Mouse (Mus musculus) spleen, adult 2 months (tissue): Measurements from ENCODE around the gene Unc5c. TPM values are rescaled to one million over a fixed set of nuclear protein-coding genes. Genes with fewer than 3 reads are reported as not detected.

Source experiments
- DNase-seq, 2 experiments: peaks; one replicate each; pipeline versions ENCODE4 v3.0.0 to v3.0.0-alpha.2; 2012 to 2021; ENCODE audit warnings: low spot score in 2 of 2, low read depth in 1 of 2
- H3K27ac ChIP-seq: fragments of 200-500 bp; 2 replicates; pipeline ENCODE4 v1.5.1; 2012; ENCODE audit warnings: low read length, inconsistent platforms; ENCODE audit not compliant: insufficient read depth
- H3K27me3 ChIP-seq: fragments of 200-500 bp; 2 replicates; pipeline ENCODE4 v1.6.1; 2012; ENCODE audit warnings: mild to moderate bottlenecking, moderate library complexity, low read length, inconsistent platforms; ENCODE audit not compliant: control insufficient read depth, insufficient read depth
- H3K36me3 ChIP-seq: fragments of 200-500 bp; 2 replicates; pipeline ENCODE4 v1.6.1; 2012; ENCODE audit warnings: mild to moderate bottlenecking, low read length, inconsistent platforms; ENCODE audit not compliant: control insufficient read depth, insufficient read depth
- H3K4me1 ChIP-seq: fragments of 200-500 bp; 2 replicates; pipeline ENCODE4 v1.6.1; 2011; ENCODE audit warnings: inconsistent platforms; ENCODE audit not compliant: control insufficient read depth, insufficient read depth, insufficient read length
- H3K4me3 ChIP-seq: fragments of 200-500 bp; 2 replicates; pipeline ENCODE4 v1.5.1; 2011; ENCODE audit warnings: mild to moderate bottlenecking, inconsistent platforms; ENCODE audit not compliant: insufficient read depth, insufficient read length; ENCODE audit errors: extremely low read depth
- CTCF ChIP-seq: fragments of 200-500 bp; IDR thresholded peaks from 2 replicates; pipeline ENCODE4 v1.5.1; 2011; ENCODE audit warnings: mild to moderate bottlenecking, inconsistent platforms; ENCODE audit not compliant: insufficient read depth, insufficient read length, insufficient replicate concordance; ENCODE audit errors: extremely low read depth
- POLR2A ChIP-seq: fragments of 200-500 bp; IDR thresholded peaks from 2 replicates; pipeline ENCODE4 v1.6.1; 2011; ENCODE audit warnings: low read depth, low read length, inconsistent platforms
- WGBS: fragments of 180-500 bp; shearing (Covaris S2); methylation state at CpG from one replicate; pipeline ENCODE4 v1.1.7; 2018; 5-methylcytosine and 5-hydroxymethylcytosine counted together
- polyA plus RNA-seq: library from polyadenylated mRNA; depleted of rRNA; stranded (reverse); fragments of >200 nt; gene quantifications from 2 replicates; pipeline ENCODE4 v1.2.3, GENCODE M21; 2012

The Unc5c gene
- polyA plus RNA-seq, 1 experiment: 0.34 TPM

DNA sequence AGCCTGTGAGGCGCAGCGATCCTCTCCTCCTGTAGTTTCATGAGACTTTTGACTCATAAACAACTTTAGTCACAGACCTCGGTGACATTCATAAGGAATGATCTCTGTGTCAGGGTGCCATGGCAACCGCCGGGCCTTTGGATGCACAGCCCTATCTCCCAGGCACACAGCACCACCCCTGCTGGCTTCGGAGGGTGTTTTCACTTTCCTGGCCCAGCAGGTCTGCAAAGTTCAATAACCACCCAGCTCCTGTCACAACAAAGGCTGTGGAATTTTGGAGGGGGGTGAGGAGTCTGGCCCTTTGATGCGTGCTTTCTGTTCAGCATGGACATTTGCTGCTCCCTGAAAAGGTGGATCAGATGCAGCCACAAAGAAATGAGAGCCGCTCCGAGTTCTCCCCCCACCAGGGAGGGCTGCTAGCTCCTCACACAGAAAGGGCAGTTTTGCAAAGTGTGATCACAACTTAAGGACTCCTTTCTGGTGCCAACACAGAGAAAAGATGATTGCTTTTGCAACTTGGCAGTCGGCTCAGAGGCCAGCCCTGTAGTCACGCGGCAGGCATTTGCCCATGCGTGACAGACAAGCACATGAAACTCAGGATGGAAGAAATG lies 354.4 kb downstream of the Unc5c start:
- H3K27ac ChIP-seq: no peak overlapping the region
- 83% methylated on average over 13 of the region's 13 CpGs for WGBS

GRCm38 (mm10) chr3:141828301-141828700 lies 363.3 kb downstream of the Unc5c start:
- Histone ChIP-seq H3K4me3 (no peak overlapping the region), H3K36me3 (no peaks in the 10 kb centered on the region), H3K27ac (no peak overlapping the region), H3K4me1 (no peaks in the 10 kb centered on the region), H3K27me3 (no peaks in the 10 kb centered on the region)
- 70% methylated on average over 5 of the region's 5 CpGs for WGBS
- DNase-seq: no peak
- TF ChIP-seq CTCF (no peak), POLR2A (no peak)

More for the DNA sequence above, 354.4 kb downstream of the Unc5c start:
- Histone ChIP-seq H3K36me3 (no peaks in the 10 kb centered on the region), H3K27me3 (no peaks in the 10 kb centered on the region), H3K4me1 (no peaks in the 10 kb centered on the region), H3K4me3 (no peak overlapping the region)
- no peak for DNase-seq
- TF ChIP-seq CTCF (no peak), POLR2A (no peak)

DNA sequence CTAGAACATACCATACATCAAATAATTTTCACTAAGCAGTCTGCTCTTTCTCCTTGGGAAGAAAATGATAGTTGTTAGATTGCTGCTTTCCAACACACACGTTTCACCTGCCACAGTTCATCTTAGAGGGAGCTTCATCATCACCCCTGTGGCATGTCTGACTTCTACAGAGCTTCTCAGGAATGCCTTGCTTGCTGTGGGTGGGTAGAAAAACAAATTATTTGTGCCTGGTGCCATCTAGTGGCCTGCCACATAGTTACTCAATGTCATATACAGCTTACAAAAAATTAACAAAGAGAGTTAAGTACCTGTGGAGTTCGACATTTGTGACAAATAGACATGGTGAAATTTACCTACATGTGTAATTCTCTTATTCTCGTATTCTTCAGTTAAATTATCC lies 366.1 kb downstream of the Unc5c start:
- no peak for TF ChIP-seq CTCF
- H3K27me3 ChIP-seq: no peaks in the 10 kb centered on the region
- H3K27ac ChIP-seq: no peak overlapping the region
- no peaks in the 10 kb centered on the region for H3K4me1 ChIP-seq
- DNase-seq: no peak
- 16% methylated on average over 3 of the region's 3 CpGs for WGBS
- no peaks in the 10 kb centered on the region for H3K36me3 ChIP-seq
- no peak overlapping the region for H3K4me3 ChIP-seq

- DNase-seq: no peak
- no peak overlapping the region for H3K27ac ChIP-seq
- no peak overlapping the region for H3K4me3 ChIP-seq
- 45% methylated on average over 7 of the region's 7 CpGs for whole genome bisulfite sequencing
- no peaks in the 10 kb centered on the region for H3K36me3 ChIP-seq
- no peaks in the 10 kb centered on the region for H3K4me1 ChIP-seq
- TF ChIP-seq POLR2A (no peak), CTCF (no peak)
- H3K27me3 ChIP-seq: no peaks in the 10 kb centered on the region
Observed at GRCm38 (mm10) chr3:141838864-141839263, 373.8 kb downstream of the Unc5c start.

- Histone ChIP-seq H3K36me3 (no peaks in the 10 kb centered on the region), H3K4me3 (no peak overlapping the region), H3K27me3 (no peaks in the 10 kb centered on the region), H3K27ac (no peak overlapping the region), H3K4me1 (no peaks in the 10 kb centered on the region)
- WGBS: 73% methylated on average over 1 of the region's 1 CpGs
- DNase-seq: no peak
- TF ChIP-seq CTCF (no peak), POLR2A (no peak)
Observed at GRCm38 (mm10) chr3:141849206-141849605, 384.2 kb downstream of the Unc5c start.

- Histone ChIP-seq H3K27me3 (no peaks in the 10 kb centered on the region), H3K27ac (no peak overlapping the region), H3K4me1 (no peaks in the 10 kb centered on the region), H3K36me3 (no peaks in the 10 kb centered on the region), H3K4me3 (no peak overlapping the region)
- WGBS: 81% methylated on average over 7 of the region's 7 CpGs
- no peak for DNase-seq
- no peak for TF ChIP-seq POLR2A
- no peak for TF ChIP-seq CTCF
Observed at GRCm38 (mm10) chr3:141850141-141850540, 385.1 kb downstream of the Unc5c start.

- Histone ChIP-seq H3K27ac (no peak overlapping the region), H3K4me3 (no peak overlapping the region), H3K36me3 (no peaks in the 10 kb centered on the region), H3K4me1 (no peaks in the 10 kb centered on the region), H3K27me3 (no peaks in the 10 kb centered on the region)
- WGBS: 86% methylated on average over 4 of the region's 4 CpGs
- no peak for DNase-seq
- TF ChIP-seq POLR2A: no peak
Observed at GRCm38 (mm10) chr3:141854339-141854738, 389.3 kb downstream of the Unc5c start.
